Mouse (Mus musculus) liver, postnatal 0 days (tissue): ENCODE measurements around the gene Spsb4.

ENCODE experiments used
- CTCF ChIP-seq: sonication (generic); IDR thresholded peaks from 2 replicates; pipeline ENCODE4 v1.5.1; 2016; ENCODE audit warnings: antibody characterized with exemption, low read depth
- EP300 ChIP-seq: IDR thresholded peaks from 2 replicates; pipeline ENCODE4 v1.6.1; 2016; ENCODE audit warnings: antibody characterized with exemption, low read depth, mild to moderate bottlenecking

DNA sequence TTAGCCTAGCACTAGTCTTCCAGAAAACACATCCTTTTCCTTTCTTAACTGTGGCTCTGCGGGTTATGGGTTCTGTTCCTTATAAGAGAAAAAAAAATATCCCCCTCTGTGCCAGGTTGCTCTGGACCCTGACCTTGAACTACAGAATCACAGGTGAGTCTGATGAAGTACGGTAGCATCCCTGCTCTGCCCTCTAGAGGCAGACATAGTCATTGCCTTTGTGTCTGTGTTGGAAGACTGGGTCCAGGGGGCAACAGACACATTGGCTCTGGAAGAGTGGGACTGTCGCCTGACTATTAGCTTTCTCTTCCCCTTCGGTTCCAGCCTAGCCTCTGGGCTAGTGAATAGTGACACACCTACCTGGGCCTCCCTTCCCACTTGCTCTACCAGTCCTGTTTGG is 58.4 kb downstream of the Spsb4 start:
- TF ChIP-seq CTCF, result peak; percentile 62
- no peak for TF ChIP-seq EP300
